Mouse (Mus musculus): ENCODE data around the gene Ankrd1.

The Ankrd1 gene

GRCm38 (mm10) chr19:36110465-36110864 lies 9.4 kb downstream of the Ankrd1 start:
- DNase-seq (ENCODE audit: low spot score) = no peak

- DNase-seq (ENCODE audit: low spot score) = no peak
Measured at GRCm38 (mm10) chr19:36109318-36109944, 10.5 kb downstream of the Ankrd1 start.

GRCm38 (mm10) chr19:36103909-36104308 lies 16.0 kb downstream of the Ankrd1 start:
- DNase-seq (ENCODE audit: low spot score) = no peak

GRCm38 (mm10) chr19:36098916-36099315 lies 21.0 kb downstream of the Ankrd1 start:
- DNase-seq (ENCODE audit: low spot score) = no peak

GRCm38 (mm10) chr19:36098265-36098664 lies 21.6 kb downstream of the Ankrd1 start:
- no peak for DNase-seq (ENCODE audit: low spot score)

GRCm38 (mm10) chr19:36097194-36097593 lies 22.7 kb downstream of the Ankrd1 start:
- DNase-seq (ENCODE audit: low spot score) = no peak

GRCm38 (mm10) chr19:36090781-36091180 lies 29.1 kb downstream of the Ankrd1 start:
- peak; percentile 1 for DNase-seq (ENCODE audit: low spot score)

GRCm38 (mm10) chr19:36083262-36084225 lies 36.4 kb downstream of the Ankrd1 start, which contains the start of gene Rpp30:
TSS of gene Rpp30 (plus strand) at chr19:36083716.
- DNase-seq (ENCODE audit: low spot score) = peak; percentile 86

- DNase-seq (ENCODE audit: low spot score) = peak; percentile 54
Measured at GRCm38 (mm10) chr19:36082606-36083261, 37.2 kb downstream of the Ankrd1 start.

GRCm38 (mm10) chr19:36062801-36063529 lies 56.9 kb downstream of the Ankrd1 start:
- DNase-seq (ENCODE audit: low spot score) = no peak
